Mouse (Mus musculus): Measurements from ENCODE around the gene Sipa1l1. TPM values are rescaled to one million over a fixed set of nuclear protein-coding genes. Genes with fewer than 3 reads are reported as not detected.
A peak's percentile ranks its signal among the peaks of the same experiment; 100 is the strongest.

The Sipa1l1 gene
- polyA plus RNA-seq, 1 experiment from 2014 or later, result 39.8 TPM

GRCm38 (mm10) chr12:82196615-82197146 lies 27.6 kb downstream of the Sipa1l1 start:
- 57% methylated on average over 7 of the region's 7 CpGs for WGBS
- Histone ChIP-seq H3K36me3 (no peaks in the 10 kb centered on the region), H3K4me2 (no peak overlapping the region), H3K9ac (no peak overlapping the region), H3K9me3 (replicated peaks) (no peaks in the 10 kb centered on the region), H3K27me3 (no peaks in the 10 kb centered on the region), H3K4me3 (replicated peaks) (no peak overlapping the region), H3K4me1 (peaks cover 32% of the 10 kb centered on the region), H3K27ac (no peak overlapping the region)
- ATAC-seq (replicated peaks; ENCODE audit: low FRiP score), result no peak

DNA sequence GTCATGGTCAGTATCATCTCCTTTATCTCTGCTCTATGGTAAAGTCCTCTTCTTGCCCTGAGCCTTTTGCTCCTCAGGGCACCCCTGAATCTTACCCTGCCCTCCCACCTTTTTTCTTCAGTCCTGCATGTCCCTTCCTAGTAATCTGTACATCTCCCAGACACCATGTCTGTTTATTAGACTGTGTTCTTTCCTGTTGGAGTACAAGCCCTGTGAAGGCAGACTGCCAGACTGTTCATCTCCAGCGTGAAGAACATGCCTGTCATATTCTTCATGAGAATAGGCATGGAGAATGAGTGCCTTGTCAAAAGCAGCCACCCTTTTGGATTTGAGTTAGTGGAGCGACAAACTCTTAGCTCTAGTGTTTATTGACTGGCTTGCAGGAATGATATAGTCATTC lies 28.1 kb downstream of the Sipa1l1 start:
- Histone ChIP-seq H3K4me2 (no peak overlapping the region), H3K27ac (no peak overlapping the region), H3K4me1 (peaks cover 29% of the 10 kb centered on the region), H3K36me3 (no peaks in the 10 kb centered on the region), H3K27me3 (no peaks in the 10 kb centered on the region), H3K9ac (no peak overlapping the region), H3K9me3 (replicated peaks) (no peaks in the 10 kb centered on the region), H3K4me3 (replicated peaks) (no peak overlapping the region)
- 72% methylated on average over 2 of the region's 2 CpGs for WGBS
- ATAC-seq (replicated peaks; ENCODE audit: low FRiP score), result no peak

DNA sequence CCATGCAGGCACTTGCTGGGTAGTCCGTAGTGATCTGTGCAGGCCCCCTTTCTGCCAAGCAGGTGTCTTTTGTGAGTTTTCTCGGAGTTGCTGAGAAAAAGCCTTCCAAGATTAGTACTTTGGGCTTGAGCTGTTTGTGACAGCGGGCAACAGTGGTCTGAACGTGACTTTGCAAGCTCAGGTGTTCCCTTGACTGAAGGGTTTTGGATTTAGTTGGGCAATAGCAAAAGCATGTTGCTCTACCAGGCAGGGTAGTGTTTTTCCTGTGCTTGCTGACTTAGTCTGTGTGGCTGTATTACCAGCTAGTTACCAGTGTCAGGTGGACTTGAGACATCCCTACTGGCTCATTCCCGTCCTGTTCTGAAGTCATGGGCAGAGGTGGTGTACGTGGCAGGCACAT lies 30.2 kb downstream of the Sipa1l1 start:
- no peaks in the 10 kb centered on the region for H3K36me3 ChIP-seq
- H3K9ac ChIP-seq, result no peak overlapping the region
- H3K4me3 ChIP-seq (replicated peaks), result no peak overlapping the region
- 89% methylated on average over 6 of the region's 6 CpGs for WGBS
- no peak overlapping the region for H3K4me2 ChIP-seq
- no peaks in the 10 kb centered on the region for H3K27me3 ChIP-seq
- H3K27ac ChIP-seq, result no peak overlapping the region
- no peaks in the 10 kb centered on the region for H3K9me3 ChIP-seq (replicated peaks)
- ATAC-seq (replicated peaks; ENCODE audit: low FRiP score), result no peak
- peaks cover 20% of the 10 kb centered on the region for H3K4me1 ChIP-seq

- no peak for ATAC-seq (replicated peaks; ENCODE audit: low FRiP score)
- Histone ChIP-seq H3K9ac (no peak overlapping the region), H3K27me3 (no peaks in the 10 kb centered on the region), H3K36me3 (no peaks in the 10 kb centered on the region), H3K27ac (no peak overlapping the region), H3K4me2 (no peak overlapping the region), H3K4me3 (replicated peaks) (no peak overlapping the region), H3K9me3 (replicated peaks) (no peaks in the 10 kb centered on the region), H3K4me1 (no peaks in the 10 kb centered on the region)
- 92% methylated on average over 6 of the region's 6 CpGs for WGBS
Measured at GRCm38 (mm10) chr12:82204106-82204505, 35.0 kb downstream of the Sipa1l1 start.

GRCm38 (mm10) chr12:82206857-82207647 lies 37.9 kb downstream of the Sipa1l1 start:
- H3K9ac ChIP-seq, result no peak overlapping the region
- H3K4me2 ChIP-seq, result no peak overlapping the region
- 72% methylated on average over 8 of the region's 8 CpGs for WGBS
- no peak overlapping the region for H3K27ac ChIP-seq
- H3K27me3 ChIP-seq, result no peaks in the 10 kb centered on the region
- H3K4me1 ChIP-seq, result no peaks in the 10 kb centered on the region
- no peak for ATAC-seq (replicated peaks; ENCODE audit: low FRiP score)
- no peaks in the 10 kb centered on the region for H3K36me3 ChIP-seq
- no peaks in the 10 kb centered on the region for H3K9me3 ChIP-seq (replicated peaks)
- H3K4me3 ChIP-seq (replicated peaks), result no peak overlapping the region

GRCm38 (mm10) chr12:82208046-82208445 lies 38.9 kb downstream of the Sipa1l1 start:
- ATAC-seq (replicated peaks; ENCODE audit: low FRiP score), result no peak
- Histone ChIP-seq H3K9me3 (replicated peaks) (no peaks in the 10 kb centered on the region), H3K27ac (no peak overlapping the region), H3K4me1 (no peaks in the 10 kb centered on the region), H3K9ac (no peak overlapping the region), H3K36me3 (no peaks in the 10 kb centered on the region), H3K27me3 (no peaks in the 10 kb centered on the region), H3K4me3 (replicated peaks) (no peak overlapping the region), H3K4me2 (no peak overlapping the region)
- 82% methylated on average over 3 of the region's 3 CpGs for WGBS

- Histone ChIP-seq H3K36me3 (no peaks in the 10 kb centered on the region), H3K27me3 (no peaks in the 10 kb centered on the region), H3K4me3 (replicated peaks) (no peak overlapping the region), H3K9ac (no peak overlapping the region), H3K4me2 (no peak overlapping the region), H3K9me3 (replicated peaks) (no peaks in the 10 kb centered on the region), H3K27ac (no peak overlapping the region), H3K4me1 (no peaks in the 10 kb centered on the region)
- WGBS, result 88% methylated on average over 4 of the region's 4 CpGs
- no peak for ATAC-seq (replicated peaks; ENCODE audit: low FRiP score)
Measured at GRCm38 (mm10) chr12:82208611-82209010, 39.5 kb downstream of the Sipa1l1 start.

DNA sequence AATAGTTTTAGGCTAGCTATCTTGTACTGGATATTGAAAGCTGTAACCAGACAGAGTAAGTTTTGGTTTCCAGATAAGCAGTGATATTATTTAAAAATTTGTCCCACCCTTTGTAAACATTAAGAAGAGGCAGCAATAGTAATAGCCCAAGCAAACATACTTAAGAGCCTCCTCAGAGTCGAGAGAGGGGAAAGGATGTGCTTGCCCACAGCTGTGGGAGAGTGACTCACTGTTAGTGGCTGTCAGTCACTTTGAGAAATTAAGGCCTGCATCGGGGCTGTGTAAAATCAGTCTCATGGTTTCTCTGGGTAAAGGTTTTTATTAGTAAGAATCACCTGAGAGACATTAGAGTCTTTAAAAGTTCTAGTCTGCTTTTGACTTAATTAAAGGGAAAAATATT lies 40.6 kb downstream of the Sipa1l1 start:
- no peak overlapping the region for H3K4me3 ChIP-seq (replicated peaks)
- ATAC-seq (replicated peaks; ENCODE audit: low FRiP score), result no peak
- H3K4me2 ChIP-seq, result no peak overlapping the region
- no peaks in the 10 kb centered on the region for H3K9me3 ChIP-seq (replicated peaks)
- no peaks in the 10 kb centered on the region for H3K4me1 ChIP-seq
- H3K27ac ChIP-seq, result no peak overlapping the region
- peaks cover 5% of the 10 kb centered on the region for H3K36me3 ChIP-seq
- WGBS, result 29% methylated on average over 2 of the region's 2 CpGs
- no peak overlapping the region for H3K9ac ChIP-seq
- no peaks in the 10 kb centered on the region for H3K27me3 ChIP-seq

- no peak for ATAC-seq (replicated peaks; ENCODE audit: low FRiP score)
- Histone ChIP-seq H3K27me3 (no peaks in the 10 kb centered on the region), H3K4me1 (peaks cover 22% of the 10 kb centered on the region), H3K9me3 (replicated peaks) (no peaks in the 10 kb centered on the region), H3K4me3 (replicated peaks) (no peak overlapping the region), H3K27ac (no peak overlapping the region), H3K36me3 (peaks cover 5% of the 10 kb centered on the region), H3K9ac (no peak overlapping the region), H3K4me2 (no peak overlapping the region)
- 65% methylated on average over 2 of the region's 2 CpGs for WGBS
Measured at GRCm38 (mm10) chr12:82213056-82213455, 43.9 kb downstream of the Sipa1l1 start.

- no peak for ATAC-seq (replicated peaks; ENCODE audit: low FRiP score)
- 58% methylated on average over 5 of the region's 5 CpGs for WGBS
- H3K27ac ChIP-seq, result no peak overlapping the region
Measured at GRCm38 (mm10) chr12:82214916-82215315, 45.8 kb downstream of the Sipa1l1 start.

DNA sequence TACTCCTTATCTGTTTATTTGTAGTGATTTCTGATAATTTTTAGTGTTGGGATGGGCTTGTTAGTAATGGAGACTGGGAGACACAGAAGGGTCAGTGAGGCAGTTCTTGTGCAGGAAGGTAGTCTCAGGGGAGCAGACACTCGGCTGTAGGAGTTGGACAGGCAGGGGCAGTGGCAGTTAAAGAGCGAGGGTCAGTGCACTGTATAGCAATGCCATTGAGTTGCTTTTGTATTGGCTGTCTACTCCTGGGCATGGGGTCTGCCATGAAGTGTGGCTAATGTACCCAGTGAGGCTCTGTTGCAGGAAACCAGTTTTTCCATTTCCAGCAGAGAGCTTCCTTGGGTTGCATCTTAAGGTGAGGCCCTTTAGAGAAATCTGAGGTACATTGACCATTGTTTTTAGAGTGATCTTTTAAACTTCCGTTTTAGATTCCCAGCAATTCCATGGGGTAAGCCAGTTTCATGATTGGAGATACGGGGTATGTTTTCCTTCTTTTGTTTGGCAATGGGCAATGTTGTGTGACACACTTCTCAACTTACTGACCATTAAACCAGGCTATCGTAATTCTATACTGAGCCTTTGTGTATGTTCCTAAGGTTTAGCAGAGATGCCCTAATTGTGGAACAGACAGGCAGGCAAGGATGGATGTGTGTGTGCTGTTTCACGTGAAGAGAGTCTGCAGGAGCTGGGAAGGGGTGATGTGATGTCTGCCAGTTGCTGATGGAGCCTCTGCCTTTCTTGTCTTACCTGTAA lies 47.9 kb downstream of the Sipa1l1 start:
- H3K27me3 ChIP-seq, result no peaks in the 10 kb centered on the region
- H3K9me3 ChIP-seq (replicated peaks), result no peaks in the 10 kb centered on the region
- peaks cover 5% of the 10 kb centered on the region for H3K36me3 ChIP-seq
- peaks cover 50% of the 10 kb centered on the region for H3K4me1 ChIP-seq
- H3K9ac ChIP-seq, result no peak overlapping the region
- ATAC-seq (replicated peaks; ENCODE audit: low FRiP score), result peak; percentile 66
- WGBS, result 38% methylated on average over 6 of the region's 6 CpGs
- H3K27ac ChIP-seq, result peak overlapping the region; percentile 67
- no peak overlapping the region for H3K4me3 ChIP-seq (replicated peaks)
- H3K4me2 ChIP-seq, result no peak overlapping the region

More at GRCm38 (mm10) chr12:82214916-82215315, 45.8 kb downstream of the Sipa1l1 start:
- Histone ChIP-seq H3K9me3 (replicated peaks) (no peaks in the 10 kb centered on the region), H3K4me1 (peaks cover 39% of the 10 kb centered on the region), H3K9ac (no peak overlapping the region), H3K36me3 (peaks cover 5% of the 10 kb centered on the region), H3K27me3 (no peaks in the 10 kb centered on the region), H3K4me2 (no peak overlapping the region), H3K4me3 (replicated peaks) (no peak overlapping the region)

DNA sequence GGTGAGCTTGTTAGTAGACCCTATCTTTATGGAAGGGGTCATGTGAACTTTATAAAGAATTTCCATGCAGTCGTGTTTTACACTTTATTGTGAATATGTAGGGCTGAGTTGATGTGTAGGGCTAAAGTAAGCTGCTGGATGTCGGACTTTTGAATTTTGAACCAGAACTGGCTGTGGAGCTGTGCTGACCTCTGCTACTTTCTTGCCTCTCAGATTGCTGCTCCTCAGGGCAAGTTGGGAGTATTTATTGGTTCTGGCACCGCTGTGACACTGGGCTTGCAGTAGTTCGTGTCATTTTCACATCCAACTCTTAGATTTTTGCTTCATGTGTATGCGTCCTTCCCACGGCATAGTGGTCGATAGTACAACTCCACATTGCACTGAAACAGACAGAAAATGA lies 49.1 kb downstream of the Sipa1l1 start:
- Histone ChIP-seq H3K36me3 (peaks cover 5% of the 10 kb centered on the region), H3K4me3 (replicated peaks) (no peak overlapping the region), H3K9ac (no peak overlapping the region), H3K27ac (peak overlapping the region; percentile 67), H3K9me3 (replicated peaks) (no peaks in the 10 kb centered on the region), H3K27me3 (no peaks in the 10 kb centered on the region), H3K4me2 (no peak overlapping the region), H3K4me1 (peaks cover 50% of the 10 kb centered on the region)
- no peak for ATAC-seq (replicated peaks; ENCODE audit: low FRiP score)
- WGBS, result 48% methylated on average over 7 of the region's 7 CpGs

All from kidney, embryonic 15.5 days (tissue).